Mouse (Mus musculus) CH12.LX (cell line): ENCODE data around the gene Kyat3. TPM values are rescaled to one million over a fixed set of nuclear protein-coding genes. Genes with fewer than 3 reads are reported as not detected.

Source experiments
- DNase-seq: peaks from one replicate; pipeline ENCODE4 v3.0.0-alpha.2; 2013; ENCODE audit errors: extremely low read depth
- H3K27ac ChIP-seq: 2 replicates; pipeline ENCODE4 v1.5.1; 2012; ENCODE audit warnings: low read depth, mild to moderate bottlenecking, control low read depth, moderate library complexity; ENCODE audit not compliant: insufficient read depth
- H3K27me3 ChIP-seq: replicated peaks from 2 replicates; pipeline ENCODE3; 2012; ENCODE audit warnings: inconsistent platforms
- H3K36me3 ChIP-seq, 2 experiments: replicated peaks in 1 of 2; 2 replicates each; pipeline versions ENCODE3 to v1.6.1; 2012; ENCODE audit warnings: inconsistent platforms in 1 of 2, low read length in 1 of 2, mild to moderate bottlenecking in 1 of 2, mixed read lengths in 1 of 2, moderate library complexity in 1 of 2; ENCODE audit not compliant: control insufficient read depth in 1 of 2, insufficient read depth in 1 of 2
- H3K4me1 ChIP-seq, 2 experiments: 2 replicates each; pipeline ENCODE4 v1.6.1; 2012; ENCODE audit warnings: inconsistent platforms in 1 of 2, moderate library complexity in 1 of 2; ENCODE audit not compliant: insufficient read depth in 2 of 2, control insufficient read depth in 1 of 2
- H3K4me2 ChIP-seq: 2 replicates; pipeline ENCODE4 v1.6.1; 2012; ENCODE audit warnings: low read depth, mild to moderate bottlenecking, control low read depth; ENCODE audit not compliant: poor library complexity, insufficient read depth, severe bottlenecking
- H3K4me3 ChIP-seq, 3 experiments: fragments of 150-350 bp in 1 of 3; sonication (generic) in 1 of 3; replicated peaks in 1 of 3; 2 replicates each; pipeline versions ENCODE3 to v1.5.1; 2011 to 2012; ENCODE audit warnings: low read depth in 2 of 3, low read length in 2 of 3, mild to moderate bottlenecking in 2 of 3, moderate library complexity in 2 of 3, control low read depth in 1 of 3, improper control_type of control experiment in 1 of 3, inconsistent platforms in 1 of 3, mixed read lengths in 1 of 3; ENCODE audit not compliant: poor library complexity in 1 of 3
- H3K79me2 ChIP-seq: replicated peaks from 2 replicates; pipeline ENCODE4 v1.6.1; 2012; ENCODE audit warnings: mild to moderate bottlenecking, moderate library complexity; ENCODE audit not compliant: control insufficient read depth, poor library complexity, insufficient read depth, severe bottlenecking; ENCODE audit errors: extremely low read depth
- H3K9ac ChIP-seq: 2 replicates; pipeline ENCODE4 v1.6.1; 2012; ENCODE audit warnings: low read depth, mild to moderate bottlenecking, control low read depth, moderate library complexity; ENCODE audit not compliant: insufficient read depth
- H3K9me3 ChIP-seq: replicated peaks from 2 replicates; pipeline ENCODE3; 2012; ENCODE audit warnings: low read length, inconsistent platforms, mixed read lengths
- BHLHE40 ChIP-seq: IDR thresholded peaks from 2 replicates; pipeline ENCODE4 v1.6.1; 2011; ENCODE audit warnings: mild to moderate bottlenecking, low read depth, low read length, improper control_type of control experiment
- CHD2 ChIP-seq: IDR thresholded peaks from 2 replicates; pipeline ENCODE4 v1.6.1; 2011; ENCODE audit warnings: low read length, improper control_type of control experiment
- CTCF ChIP-seq, 2 experiments: IDR thresholded peaks in 1 of 2; conservative IDR thresholded peaks in 1 of 2; 2 replicates each; pipeline ENCODE4 v1.5.1; 2011 to 2012; ENCODE audit warnings: low read depth in 2 of 2, low read length in 2 of 2, improper control_type of control experiment in 1 of 2, inconsistent platforms in 1 of 2, mild to moderate bottlenecking in 1 of 2, moderate library complexity in 1 of 2
- E2F4 ChIP-seq: IDR thresholded peaks from 2 replicates; pipeline ENCODE4 v1.6.1; 2011; ENCODE audit warnings: low read depth, low read length, improper control_type of control experiment; ENCODE audit not compliant: insufficient replicate concordance
- ELF1 ChIP-seq: IDR thresholded peaks from 2 replicates; pipeline ENCODE4 v1.6.1; 2014; ENCODE audit warnings: low read depth, mild to moderate bottlenecking, inconsistent platforms, low read length, improper control_type of control experiment
- EP300 ChIP-seq: IDR thresholded peaks from 2 replicates; pipeline ENCODE4 v1.6.1; 2011; ENCODE audit warnings: low read length, improper control_type of control experiment
- ETS1 ChIP-seq: conservative IDR thresholded peaks from 2 replicates; pipeline ENCODE4 v1.6.1; 2012; ENCODE audit warnings: low read depth, mild to moderate bottlenecking, inconsistent platforms, low read length, improper control_type of control experiment, moderate library complexity
- GABPA ChIP-seq: IDR thresholded peaks from 2 replicates; pipeline ENCODE4 v1.6.1; 2012; ENCODE audit warnings: low read depth, low read length, improper control_type of control experiment, inconsistent platforms; ENCODE audit not compliant: insufficient replicate concordance
- HCFC1 ChIP-seq: IDR thresholded peaks from 2 replicates; pipeline ENCODE4 v1.6.1; 2012; ENCODE audit warnings: low read depth, mild to moderate bottlenecking, inconsistent platforms, low read length, improper control_type of control experiment
- IRF4 ChIP-seq: IDR thresholded peaks from 2 replicates; pipeline ENCODE4 v1.6.1; 2014; ENCODE audit warnings: low read depth, mild to moderate bottlenecking, inconsistent platforms, low read length, improper control_type of control experiment
- JUN ChIP-seq: IDR thresholded peaks from 2 replicates; pipeline ENCODE4 v1.6.1; 2011; ENCODE audit warnings: low read depth, mild to moderate bottlenecking, low read length, improper control_type of control experiment, moderate library complexity; ENCODE audit not compliant: insufficient read depth
- MAX ChIP-seq: IDR thresholded peaks from 2 replicates; pipeline ENCODE4 v1.6.1; 2011; ENCODE audit warnings: low read length, improper control_type of control experiment
- MAZ ChIP-seq: IDR thresholded peaks from 2 replicates; pipeline ENCODE4 v1.6.1; 2012; ENCODE audit warnings: low read depth, mild to moderate bottlenecking, inconsistent platforms, low read length, improper control_type of control experiment, moderate library complexity
- MEF2A ChIP-seq: IDR thresholded peaks from 2 replicates; pipeline ENCODE4 v1.6.1; 2014; ENCODE audit warnings: low read depth, mild to moderate bottlenecking, inconsistent platforms, low read length, improper control_type of control experiment, borderline replicate concordance
- MXI1 ChIP-seq: IDR thresholded peaks from 2 replicates; pipeline ENCODE4 v1.6.1; 2011; ENCODE audit warnings: mild to moderate bottlenecking, low read depth, low read length, improper control_type of control experiment
- MYC ChIP-seq: IDR thresholded peaks from 2 replicates; pipeline ENCODE4 v1.6.1; 2011; ENCODE audit warnings: low read depth, mild to moderate bottlenecking, improper control_type of control experiment, low read length
- NELFE ChIP-seq: IDR thresholded peaks from 2 replicates; pipeline ENCODE4 v1.6.1; 2011; ENCODE audit warnings: low read depth, low read length, improper control_type of control experiment
- NRF1 ChIP-seq: IDR thresholded peaks from 2 replicates; pipeline ENCODE4 v1.6.1; 2014; ENCODE audit warnings: low read depth, mild to moderate bottlenecking, inconsistent platforms, low read length, improper control_type of control experiment, moderate library complexity
- PAX5 ChIP-seq: IDR thresholded peaks from 2 replicates; pipeline ENCODE4 v1.6.1; 2012; ENCODE audit warnings: low read length, inconsistent platforms, mixed read lengths
- POLR2A ChIP-seq: IDR thresholded peaks from 2 replicates; pipeline ENCODE4 v1.6.1; 2011; ENCODE audit warnings: low read depth, mild to moderate bottlenecking, improper control_type of control experiment, low read length
- RAD21 ChIP-seq: IDR thresholded peaks from 2 replicates; pipeline ENCODE4 v1.6.1; 2011; ENCODE audit warnings: low read depth, mild to moderate bottlenecking, low read length, improper control_type of control experiment, moderate library complexity
- SIN3A ChIP-seq: IDR thresholded peaks from 2 replicates; pipeline ENCODE4 v1.6.1; 2012; ENCODE audit warnings: low read length, improper control_type of control experiment, inconsistent platforms
- SMC3 ChIP-seq: IDR thresholded peaks from 2 replicates; pipeline ENCODE4 v1.6.1; 2011; ENCODE audit warnings: low read depth, low read length, improper control_type of control experiment
- TBP ChIP-seq: conservative IDR thresholded peaks from 2 replicates; pipeline ENCODE4 v1.6.1; 2011; ENCODE audit warnings: low read depth, low read length, improper control_type of control experiment
- TCF12 ChIP-seq: IDR thresholded peaks from 2 replicates; pipeline ENCODE4 v1.6.1; 2014; ENCODE audit warnings: low read depth, mild to moderate bottlenecking, inconsistent platforms, low read length, improper control_type of control experiment
- UBTF ChIP-seq: IDR thresholded peaks from 2 replicates; pipeline ENCODE4 v1.6.1; 2012; ENCODE audit warnings: low read depth, mild to moderate bottlenecking, inconsistent platforms, low read length, improper control_type of control experiment, moderate library complexity
- USF1 ChIP-seq: IDR thresholded peaks from 2 replicates; pipeline ENCODE4 v1.6.1; 2014; ENCODE audit warnings: low read depth, mild to moderate bottlenecking, inconsistent platforms, low read length, improper control_type of control experiment
- USF2 ChIP-seq: conservative IDR thresholded peaks from 2 replicates; pipeline ENCODE4 v1.6.1; 2011; ENCODE audit warnings: low read depth, low read length, improper control_type of control experiment
- ZKSCAN1 ChIP-seq: IDR thresholded peaks from 2 replicates; pipeline ENCODE4 v1.6.1; 2012; ENCODE audit warnings: low read depth, inconsistent platforms, low read length, improper control_type of control experiment, borderline replicate concordance
- dilution Hi-C: fragments of 300-500 bp; cut with MboI; formaldehyde crosslinking; loops from 2 replicates; pipeline ENCODE4 v1.14.3; 2020; ENCODE audit warnings: low sequenced_read_pairs; ENCODE audit not compliant: extremely low pct_unique_long_range_greater_than_20kb, extremely low pct_ligation_motif_present
- in situ Hi-C: fragments of 300-500 bp; cut with MboI; formaldehyde crosslinking; loops from 3 replicates; pipeline ENCODE4 v1.14.3; 2019; ENCODE audit warnings: low sequenced_read_pairs, low pct_ligation_motif_present, low pct_unique_long_range_greater_than_20kb, mixed read lengths
- polyA plus RNA-seq: library from polyadenylated mRNA; unstranded; fragments of >175 nt; gene quantifications from 2 replicates; pipeline ENCODE4 v1.2.1, GENCODE M21; 2012; ENCODE audit warnings: low read depth; ENCODE audit not compliant: insufficient read length
- total RNA-seq, 2 experiments: library from RNA; depleted of rRNA; stranded (reverse); fragments of 300-350 nt in 1 of 2; fragments of >200 nt in 1 of 2; gene quantifications; 2 replicates each; pipeline ENCODE4 v1.2.3; 2012 to 2014

Kyat3 gene
- total and polyA plus RNA-seq, 3 experiments, result 43.3 to 122 (median 86.1) TPM

DNA sequence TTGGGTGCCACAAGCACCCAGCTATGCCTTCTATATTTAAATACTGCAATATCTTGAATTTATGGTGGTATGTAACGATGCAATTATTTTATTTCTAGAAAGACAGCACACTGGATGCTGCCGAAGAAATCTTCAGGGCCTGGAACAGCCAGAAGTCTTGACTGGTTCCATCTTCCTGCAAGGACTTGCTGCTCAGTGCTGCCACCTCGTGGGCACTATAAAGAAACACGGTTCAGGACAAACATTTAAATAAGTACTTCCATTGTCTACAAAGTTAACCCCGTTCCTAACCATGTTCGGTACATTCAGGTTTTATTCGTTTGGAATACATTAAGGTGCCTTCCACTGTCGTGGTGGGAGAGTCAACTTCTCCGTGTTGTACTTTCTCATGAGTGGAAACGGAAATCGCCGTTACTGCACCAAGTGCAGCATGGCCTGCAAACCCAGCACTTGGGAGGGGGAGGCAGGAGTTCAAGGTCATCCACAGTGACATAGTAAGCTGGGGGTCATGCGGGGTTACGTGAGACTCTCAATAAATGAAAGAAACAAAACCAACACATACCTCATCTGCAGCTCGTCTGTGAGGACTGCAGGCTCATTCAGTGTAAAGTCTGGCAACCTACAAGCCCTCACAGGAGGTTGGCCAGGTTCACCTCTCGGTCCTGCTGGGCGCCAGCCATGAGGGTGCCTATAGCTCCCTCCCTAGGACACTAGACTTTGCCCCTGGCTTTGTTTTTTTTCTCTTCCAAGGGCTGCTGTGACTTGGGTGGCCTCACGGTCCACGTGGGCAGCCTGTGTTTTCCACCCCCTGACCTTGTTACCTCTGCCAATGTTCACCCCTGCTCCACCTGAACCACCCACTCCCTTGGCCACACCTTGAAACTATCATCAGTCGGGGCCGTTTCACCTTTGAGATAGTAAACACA lies 43.4 kb downstream of the Kyat3 start:
- in situ Hi-C loops, result no loop called here
- peak; percentile 90 for DNase-seq
- H3K4me3 ChIP-seq, result no peak overlapping the region
- H3K36me3 ChIP-seq, result peaks cover 0 to 37% of the 10 kb centered on the region in 2 experiments
- no peaks in the 10 kb centered on the region for H3K9me3 ChIP-seq
- no peak overlapping the region for H3K4me2 ChIP-seq
- TF ChIP-seq IRF4 (0 out of 2 replicates have a peak, but pooled peaks have one; percentile 20), SMC3 (peak; percentile 72), MYC (0 out of 2 replicates have a peak, but pooled peaks have one; percentile 65), MAX (no peak; the same call in 1 of the 2 replicates), JUN (no peak), CTCF (conservative IDR thresholded peaks at IDR 0.05 in 1 of 2, IDR thresholded peaks at IDR 0.05 in 1 of 2; ENCODE audit: low read depth in 2 of 2, low read length in 2 of 2) (peak; percentile 96 to 99), CHD2 (no peak), USF1 (no peak), NRF1 (no peak), UBTF (no peak), PAX5 (no peak), USF2 (no peak), TBP (no peak), NELFE (peak; percentile 44; the same call in 1 of the 2 replicates), MAZ (0 out of 2 replicates have a peak, but pooled peaks have one; percentile 13), BHLHE40 (no peak), SIN3A (no peak), ZKSCAN1 (no peak), ELF1 (peak; percentile 48; the same call in 1 of the 2 replicates), ETS1 (no peak), POLR2A (no peak), MEF2A (0 out of 2 replicates have a peak, but pooled peaks have one; percentile 24), GABPA (no peak), E2F4 (no peak), TCF12 (peak; percentile 41; the same call in 1 of the 2 replicates), EP300 (no peak), MXI1 (no peak), HCFC1 (no peak), RAD21 (peak; percentile 54)
- TF ChIP-seq, all 38 proteins: peak for 10
- Histone ChIP-seq H3K4me1 (0 out of 4 replicates have a peak, but pooled peaks cover 0 to under 1% of the 10 kb centered on the region in 2 experiments), H3K79me2 (no peaks in the 10 kb centered on the region), H3K9ac (no peak overlapping the region), H3K27ac (no peak overlapping the region), H3K27me3 (no peaks in the 10 kb centered on the region)
- dilution Hi-C loops, result no loop called here
